Mouse (Mus musculus): ENCODE results near the gene Dppa2. TPM values are rescaled to one million over a fixed set of nuclear protein-coding genes. Genes with fewer than 3 reads are reported as not detected.

The Dppa2 gene
- polyA plus RNA-seq, 1 experiment = not detected

- no peaks in the 10 kb centered on the region for H3K4me1 ChIP-seq (ENCODE audit: control insufficient read depth, insufficient read depth, low read length)
- H3K27ac ChIP-seq (ENCODE audit: insufficient read depth, low read length) = no peak overlapping the region
- no peak overlapping the region for H3K4me3 ChIP-seq (ENCODE audit: insufficient read depth, low read length)
- TF ChIP-seq POLR2A (IDR thresholded peaks at IDR 0.05; ENCODE audit: low read depth, low read length) = no peak
Measured at GRCm38 (mm10) chr16:48328420-48328819, 24.7 kb downstream of the Dppa2 start.

- no peaks in the 10 kb centered on the region for H3K4me1 ChIP-seq (ENCODE audit: control insufficient read depth, insufficient read depth, low read length)
- H3K27ac ChIP-seq (ENCODE audit: insufficient read depth, low read length) = no peak overlapping the region
- no peak for TF ChIP-seq CTCF (IDR thresholded peaks at IDR 0.05; ENCODE audit: borderline replicate concordance, insufficient read depth, low read length)
- TF ChIP-seq POLR2A (IDR thresholded peaks at IDR 0.05; ENCODE audit: low read depth, low read length) = no peak
- no peak overlapping the region for H3K4me3 ChIP-seq (ENCODE audit: insufficient read depth, low read length)
Measured at GRCm38 (mm10) chr16:48331822-48332221, 28.1 kb downstream of the Dppa2 start.

GRCm38 (mm10) chr16:48335326-48335725 is 31.6 kb downstream of the Dppa2 start:
- no peak for TF ChIP-seq CTCF (IDR thresholded peaks at IDR 0.05; ENCODE audit: borderline replicate concordance, insufficient read depth, low read length)
- TF ChIP-seq POLR2A (IDR thresholded peaks at IDR 0.05; ENCODE audit: low read depth, low read length) = no peak
- Histone ChIP-seq H3K27ac (ENCODE audit: insufficient read depth, low read length) (no peak overlapping the region), H3K4me3 (ENCODE audit: insufficient read depth, low read length) (no peak overlapping the region), H3K4me1 (ENCODE audit: control insufficient read depth, insufficient read depth, low read length) (no peaks in the 10 kb centered on the region)

GRCm38 (mm10) chr16:48344193-48344592 is 40.5 kb downstream of the Dppa2 start:
- TF ChIP-seq POLR2A (IDR thresholded peaks at IDR 0.05; ENCODE audit: low read depth, low read length) = no peak
- no peak for TF ChIP-seq CTCF (IDR thresholded peaks at IDR 0.05; ENCODE audit: borderline replicate concordance, insufficient read depth, low read length)
- Histone ChIP-seq H3K4me1 (ENCODE audit: control insufficient read depth, insufficient read depth, low read length) (no peaks in the 10 kb centered on the region), H3K27ac (ENCODE audit: insufficient read depth, low read length) (no peak overlapping the region), H3K4me3 (ENCODE audit: insufficient read depth, low read length) (no peak overlapping the region)

- no peak overlapping the region for H3K27ac ChIP-seq (ENCODE audit: insufficient read depth, low read length)
- no peaks in the 10 kb centered on the region for H3K4me1 ChIP-seq (ENCODE audit: control insufficient read depth, insufficient read depth, low read length)
- TF ChIP-seq POLR2A (IDR thresholded peaks at IDR 0.05; ENCODE audit: low read depth, low read length) (no peak), CTCF (IDR thresholded peaks at IDR 0.05; ENCODE audit: borderline replicate concordance, insufficient read depth, low read length) (no peak)
- H3K4me3 ChIP-seq (ENCODE audit: insufficient read depth, low read length) = no peak overlapping the region
Measured at GRCm38 (mm10) chr16:48347246-48347645, 43.5 kb downstream of the Dppa2 start.

- Histone ChIP-seq H3K4me1 (ENCODE audit: control insufficient read depth, insufficient read depth, low read length) (no peaks in the 10 kb centered on the region), H3K27ac (ENCODE audit: insufficient read depth, low read length) (no peak overlapping the region), H3K4me3 (ENCODE audit: insufficient read depth, low read length) (no peak overlapping the region)
- no peak for TF ChIP-seq POLR2A (IDR thresholded peaks at IDR 0.05; ENCODE audit: low read depth, low read length)
- TF ChIP-seq CTCF (IDR thresholded peaks at IDR 0.05; ENCODE audit: borderline replicate concordance, insufficient read depth, low read length) = no peak
Measured at GRCm38 (mm10) chr16:48355716-48356115, 52.0 kb downstream of the Dppa2 start.

GRCm38 (mm10) chr16:48356417-48356816 is 52.7 kb downstream of the Dppa2 start:
- Histone ChIP-seq H3K4me1 (ENCODE audit: control insufficient read depth, insufficient read depth, low read length) (no peaks in the 10 kb centered on the region), H3K4me3 (ENCODE audit: insufficient read depth, low read length) (no peak overlapping the region), H3K27ac (ENCODE audit: insufficient read depth, low read length) (no peak overlapping the region)
- TF ChIP-seq POLR2A (IDR thresholded peaks at IDR 0.05; ENCODE audit: low read depth, low read length) (no peak), CTCF (IDR thresholded peaks at IDR 0.05; ENCODE audit: borderline replicate concordance, insufficient read depth, low read length) (no peak)

- TF ChIP-seq CTCF (IDR thresholded peaks at IDR 0.05; ENCODE audit: borderline replicate concordance, insufficient read depth, low read length) (no peak), POLR2A (IDR thresholded peaks at IDR 0.05; ENCODE audit: low read depth, low read length) (no peak)
- Histone ChIP-seq H3K27ac (ENCODE audit: insufficient read depth, low read length) (no peak overlapping the region), H3K4me3 (ENCODE audit: insufficient read depth, low read length) (no peak overlapping the region), H3K4me1 (ENCODE audit: control insufficient read depth, insufficient read depth, low read length) (no peaks in the 10 kb centered on the region)
Measured at GRCm38 (mm10) chr16:48360887-48361286, 57.2 kb downstream of the Dppa2 start.

- TF ChIP-seq CTCF (IDR thresholded peaks at IDR 0.05; ENCODE audit: borderline replicate concordance, insufficient read depth, low read length) (no peak), POLR2A (IDR thresholded peaks at IDR 0.05; ENCODE audit: low read depth, low read length) (no peak)
- H3K27ac ChIP-seq (ENCODE audit: insufficient read depth, low read length) = no peak overlapping the region
- no peak overlapping the region for H3K4me3 ChIP-seq (ENCODE audit: insufficient read depth, low read length)
- H3K4me1 ChIP-seq (ENCODE audit: control insufficient read depth, insufficient read depth, low read length) = no peaks in the 10 kb centered on the region
Measured at GRCm38 (mm10) chr16:48366801-48367200, 63.1 kb downstream of the Dppa2 start.

- TF ChIP-seq POLR2A (IDR thresholded peaks at IDR 0.05; ENCODE audit: low read depth, low read length) (no peak), CTCF (IDR thresholded peaks at IDR 0.05; ENCODE audit: borderline replicate concordance, insufficient read depth, low read length) (no peak)
- Histone ChIP-seq H3K4me1 (ENCODE audit: control insufficient read depth, insufficient read depth, low read length) (no peaks in the 10 kb centered on the region), H3K4me3 (ENCODE audit: insufficient read depth, low read length) (no peak overlapping the region), H3K27ac (ENCODE audit: insufficient read depth, low read length) (no peak overlapping the region)
Measured at GRCm38 (mm10) chr16:48368096-48368495, 64.4 kb downstream of the Dppa2 start.

Other genes with a start within 250 kb of the Dppa2 start
- not detected in 2 replicates for gene Dppa4, start 20.2 kb upstream of the Dppa2 start, polyA plus RNA-seq (2011; ENCODE audit: insufficient read length, low read depth, missing spikeins)
- gene Gm5485, start 108.5 kb downstream of the Dppa2 start, polyA plus RNA-seq (2011; ENCODE audit: insufficient read length, low read depth, missing spikeins) = not detected in 2 replicates
- gene Morc1, start 127.3 kb downstream of the Dppa2 start, polyA plus RNA-seq (2011; ENCODE audit: insufficient read length, low read depth, missing spikeins) = 0.38 TPM in 1 of 2 replicates, not detected in the other